In genomic region chr14:8665636-8666411, GRCm38 (mm10) we compare ENCODE assay signal across 8 mouse cellular contexts. TPM values are rescaled to one million over a fixed set of nuclear protein-coding genes. Genes with fewer than 3 reads are reported as not detected.
DNase-seq lines count a peak whose midpoint lies in the region; ATAC-seq and TF ChIP-seq lines count a peak whose summit lies in the region.

Gene 4930452B06Rik (minus strand): TSS chr14:8666240.

- H3K4me2 ChIP-seq in forebrain, postnatal 0 days (ENCODE audit: low read depth), result peak within 1 kb of the TSS; percentile 89

- peak within 1 kb of the TSS; percentile 84 for H3K4me3 ChIP-seq in ES-Bruce4 (ENCODE audit: low read depth, low read length)
- peak within 1 kb of the TSS; percentile 69 for H3K4me3 ChIP-seq in forebrain, postnatal 0 days (ENCODE audit: low read depth, low read length)

- WGBS in forebrain, postnatal 0 days, result under 1% methylated on average over 45 of the region's 45 CpGs

- no peaks in the 10 kb centered on the region for H3K4me1 ChIP-seq in ES-Bruce4 (ENCODE audit: control insufficient read depth, insufficient read depth, low read length)
- H3K4me1 ChIP-seq in forebrain, postnatal 0 days (ENCODE audit: insufficient read depth), result 0 out of 2 replicates have a peak, but pooled peaks cover 3% of the 10 kb centered on the region

- 0 out of 2 replicates have a peak, but pooled peaks have one; percentile 14 for TF ChIP-seq EP300 in ES-Bruce4 (IDR thresholded peaks at IDR 0.05; ENCODE audit: insufficient read depth, low read depth, low read length)

- TF ChIP-seq POLR2A in ES-Bruce4 (IDR thresholded peaks at IDR 0.05; ENCODE audit: insufficient read depth, low read length), result peak; percentile 26

- ATAC-seq in forebrain, postnatal 0 days, result peak; percentile 99
- ATAC-seq in hematopoietic stem cell, adult 5-6 weeks (replicated peaks in 1 of 2; ENCODE audit: insufficient read depth in 1 of 2, low FRiP score in 2 of 2, low TSS enrichment in 1 of 2, low read depth in 1 of 2, poor library complexity in 2 of 2, severe bottlenecking in 2 of 2), result peak; percentile 92 to 98

- no peaks in the 10 kb centered on the region; the same call in 1 of the 2 replicates for H3K36me3 ChIP-seq in ES-Bruce4 (ENCODE audit: control insufficient read depth, insufficient read depth, low read length, poor library complexity, severe bottlenecking)
- no peaks in the 10 kb centered on the region for H3K36me3 ChIP-seq in forebrain, postnatal 0 days (ENCODE audit: insufficient read depth)

- no peaks in the 10 kb centered on the region for H3K9me3 ChIP-seq in ES-Bruce4 (replicated peaks; ENCODE audit: control insufficient read depth, insufficient read depth, low read length, poor library complexity, severe bottlenecking)
- H3K9me3 ChIP-seq in forebrain, postnatal 0 days (ENCODE audit: low read length), result no peaks in the 10 kb centered on the region

- TF ChIP-seq CTCF in ES-Bruce4 (IDR thresholded peaks at IDR 0.05; ENCODE audit: low read depth, low read length), result no peak
- no peak for TF ChIP-seq CTCF in forebrain, postnatal 0 days (IDR thresholded peaks at IDR 0.05; ENCODE audit: low read depth)

- DNase-seq in cerebellum, adult 18-20 months, result peak; percentile 13 to 49
- peak; percentile 90 for DNase-seq in forebrain, postnatal 0 days
- DNase-seq in layer of hippocampus, adult 8-10 months (ENCODE audit: low spot score in 2 of 2), result peak; percentile 62 to 75
- peak; percentile 52 to 76 for DNase-seq in lung, adult 18-20 months
- peak; percentile 75 for DNase-seq in ovary, postnatal 36 days (ENCODE audit: low spot score)
- DNase-seq in thymus, postnatal 36 days, result peak; percentile 77 to 87

- peak within 1 kb of the TSS; percentile 87 for H3K9ac ChIP-seq in ES-Bruce4 (ENCODE audit: low read depth, poor library complexity, severe bottlenecking)
- H3K9ac ChIP-seq in forebrain, postnatal 0 days, result peak within 1 kb of the TSS; percentile 81

- no peak within 1 kb of the TSS for H3K27ac ChIP-seq in ES-Bruce4 (ENCODE audit: insufficient read depth, low read length)
- H3K27ac ChIP-seq in forebrain, postnatal 0 days (ENCODE audit: low read depth, low read length), result 0 out of 2 replicates have a peak within 1 kb of the TSS, but pooled peaks have one; percentile 35

- no peaks in the 10 kb centered on the region for H3K27me3 ChIP-seq in ES-Bruce4 (ENCODE audit: control insufficient read depth, insufficient read depth, low read length, poor library complexity, severe bottlenecking)
- H3K27me3 ChIP-seq in forebrain, postnatal 0 days (ENCODE audit: insufficient read depth, low read length), result no peaks in the 10 kb centered on the region

RNA-seq across cellular contexts. Expression of gene 4930452B06Rik, which starts in this region (rescaled TPM):
- polyA plus RNA-seq in ES-Bruce4 (2011; ENCODE audit: insufficient read depth, insufficient read length, low read depth, missing spikeins), result 13.6 and 16.5 TPM in 2 replicates
- total RNA-seq in forebrain, postnatal 0 days (2014; rRNA removed), result 8.3 and 10.9 TPM in 2 replicates
- polyA plus RNA-seq in forebrain, postnatal 0 days (2015; fragmentation: Nextera tagmentation; extraction: Ambion mirVana), result 7.3 and 9.2 TPM in 2 replicates
- 0.65 and 1.6 TPM in 2 replicates for total RNA-seq in hematopoietic stem cell, adult 5-6 weeks (2017)
- total RNA-seq in layer of hippocampus, adult 8-10 months (2022), result 1 to 10 TPM; 4.8 to 7.2 (median 5.6) TPM

Comparison
In these comparisons a context has a peak if more than half of its experiments do, and no peak if none do; other contexts are left out.
1. DNase-seq: peak in every context shown above with its lines; median percentile 90 in forebrain, postnatal 0 days; 82 in thymus, postnatal 36 days; 75 in ovary, postnatal 36 days; 68 in layer of hippocampus, adult 8-10 months; 64 in lung, adult 18-20 months; 31 in cerebellum, adult 18-20 months.